Mouse (Mus musculus) c-Kit-positive CD71-negative TER-119-negative erythroid progenitor cells, embryonic 14.5 days (primary cell): ENCODE data around the gene Uso1.

ENCODE experiments used
- DNase-seq: peaks from one replicate; pipeline ENCODE4 v3.0.0-alpha.2; 2013; ENCODE audit warnings: low read depth

Uso1 gene

GRCm38 (mm10) chr5:92137239-92138046, at the start of gene Uso1:
TSS of gene Uso1 (plus strand) at chr5:92137938.
- peak; percentile 92 for DNase-seq

GRCm38 (mm10) chr5:92093263-92094061, 44.3 kb upstream of the Uso1 start:
- DNase-seq, result no peak

- no peak for DNase-seq
Measured at GRCm38 (mm10) chr5:92094062-92094415, 43.7 kb upstream of the Uso1 start.

GRCm38 (mm10) chr5:92096786-92097185, 41.0 kb upstream of the Uso1 start:
- no peak for DNase-seq

GRCm38 (mm10) chr5:92097779-92098178, 40.0 kb upstream of the Uso1 start:
- DNase-seq, result no peak

- no peak for DNase-seq
Measured at GRCm38 (mm10) chr5:92098351-92099109, 39.2 kb upstream of the Uso1 start.

GRCm38 (mm10) chr5:92101601-92102000, 36.1 kb upstream of the Uso1 start:
- no peak for DNase-seq

GRCm38 (mm10) chr5:92103062-92103461, 34.7 kb upstream of the Uso1 start:
- DNase-seq, result no peak

- no peak for DNase-seq
Measured at GRCm38 (mm10) chr5:92103816-92104415, 33.8 kb upstream of the Uso1 start.

GRCm38 (mm10) chr5:92106327-92107125, 31.2 kb upstream of the Uso1 start:
- DNase-seq, result no peak

- no peak for DNase-seq
Measured at GRCm38 (mm10) chr5:92107282-92107681, 30.5 kb upstream of the Uso1 start.

- no peak for DNase-seq
Measured at GRCm38 (mm10) chr5:92110818-92111355, 26.9 kb upstream of the Uso1 start.

GRCm38 (mm10) chr5:92112175-92112574, 25.6 kb upstream of the Uso1 start:
- no peak for DNase-seq

- no peak for DNase-seq
Measured at GRCm38 (mm10) chr5:92112585-92112984, 25.2 kb upstream of the Uso1 start.

GRCm38 (mm10) chr5:92113484-92113883, 24.3 kb upstream of the Uso1 start:
- no peak for DNase-seq

GRCm38 (mm10) chr5:92114223-92114622, 23.5 kb upstream of the Uso1 start:
- DNase-seq, result no peak

GRCm38 (mm10) chr5:92114939-92115338, 22.8 kb upstream of the Uso1 start:
- DNase-seq, result no peak

GRCm38 (mm10) chr5:92117823-92118403, 19.8 kb upstream of the Uso1 start:
- DNase-seq, result peak; percentile 69

- DNase-seq, result no peak
Measured at GRCm38 (mm10) chr5:92121636-92122035, 16.1 kb upstream of the Uso1 start.

GRCm38 (mm10) chr5:92125446-92125845, 12.3 kb upstream of the Uso1 start:
- no peak for DNase-seq
